Mouse (Mus musculus): ENCODE measurements at regions not wholly inside any gene's neighbourhood (a gene's known extent, or its start where the extent isn't known, plus 50 kb on each side); places are given as distances from the start of the nearest gene placed in this dataset.

DNA sequence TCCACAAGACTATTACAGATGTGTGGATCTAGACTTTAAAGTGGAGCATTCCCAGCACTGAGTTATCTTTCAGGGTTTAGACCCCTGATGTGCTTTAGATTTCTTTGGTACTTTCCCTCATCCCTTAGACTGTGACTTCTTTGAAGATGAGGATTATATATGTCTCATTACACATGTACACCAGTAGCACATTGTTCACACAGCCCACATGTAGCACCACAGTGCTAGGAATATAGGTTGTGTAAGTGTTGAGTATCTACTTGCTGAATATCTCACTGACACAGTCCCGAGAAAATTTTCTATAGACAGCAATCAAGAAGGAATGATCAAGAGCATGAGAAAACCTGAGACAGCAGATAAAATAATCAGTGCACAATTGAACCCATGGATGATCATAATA lies 243.4 kb upstream of the Brinp1 start:
- no peak for DNase-seq

DNA sequence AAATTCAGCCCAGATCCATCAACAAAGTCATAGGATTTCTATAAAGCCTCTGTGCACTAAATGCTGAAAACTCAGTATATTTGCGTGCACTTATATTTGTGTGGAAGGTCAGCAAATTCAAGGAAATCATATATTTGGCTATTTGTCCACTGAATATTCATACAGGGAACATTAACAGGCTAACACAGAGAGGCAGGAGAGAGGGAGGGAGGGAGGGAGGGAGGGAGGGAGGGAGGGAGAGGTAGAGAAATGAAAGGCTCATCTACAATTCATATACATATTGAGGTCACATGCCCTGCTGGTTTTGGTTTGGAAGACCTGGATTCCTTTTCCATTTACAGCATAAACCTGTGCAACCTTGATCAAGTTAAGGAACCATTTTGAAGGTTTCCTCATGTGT lies 241.9 kb upstream of the Brinp1 start:
- no peak for DNase-seq

DNA sequence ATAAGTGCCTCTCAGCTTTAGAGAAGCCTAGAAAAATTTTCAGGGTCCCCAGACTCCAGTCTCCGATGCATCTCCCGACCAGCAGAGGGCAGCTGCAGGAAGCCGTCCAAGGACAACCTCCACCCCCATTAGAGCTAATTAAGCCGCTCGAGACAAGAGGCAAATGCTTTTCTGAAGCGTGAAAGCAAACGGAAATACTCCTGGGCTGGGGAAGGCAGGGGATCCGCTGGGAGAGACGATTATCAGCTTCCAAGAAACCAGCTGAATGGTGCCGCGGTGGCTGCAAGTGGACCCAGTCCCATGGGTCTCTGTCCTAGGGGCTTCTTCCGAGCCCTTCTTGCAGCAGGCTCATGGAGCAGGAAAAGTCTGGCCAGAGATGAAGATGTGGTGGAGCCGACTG lies 241.4 kb upstream of the Brinp1 start:
- peak; percentile 59 for DNase-seq
